21 mouse cellular contexts compared by ENCODE assay signal in the genomic region with DNA sequence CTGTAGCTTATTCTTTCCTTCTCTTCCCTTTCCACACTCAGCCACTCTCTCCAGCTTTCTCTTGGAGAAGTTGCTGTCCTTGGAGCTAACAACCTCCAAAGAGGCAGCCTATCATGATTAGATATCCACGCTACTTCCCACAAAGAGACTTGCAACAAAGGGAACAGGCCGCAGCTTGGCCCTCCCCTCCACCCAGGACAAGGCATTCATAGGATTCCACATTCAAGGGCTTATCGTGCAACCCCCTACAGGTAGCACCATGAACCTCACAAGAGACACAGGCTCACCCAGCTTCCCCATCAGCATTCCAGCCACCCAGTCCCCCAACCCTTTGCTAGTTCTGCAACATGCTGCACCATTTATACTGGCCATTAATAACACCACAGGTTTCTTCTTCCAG. TPM values are rescaled to one million over a fixed set of nuclear protein-coding genes. Genes with fewer than 3 reads are reported as not detected.
"Had no signal": no experiment of that assay in that cellular context is flagged by ENCODE, and none has a peak within 500 bp of the region (broad histone marks: within the 10 kb centered on the region; RNA-seq: fewer than 3 reads in every experiment).

No protein-coding gene starts in this region.

- H3K27ac ChIP-seq: kidney, postnatal 0 days; layer of hippocampus, adult 2 months; limb, embryonic 10.5 days; midbrain, embryonic 10.5 days; neural tube, embryonic 12.5 days had no signal

- DNase-seq: kidney, postnatal 36 days; lung, embryonic 14.5 days; lung, postnatal 10 days; lung, postnatal 4 days; midbrain, embryonic 14.5 days; retina, postnatal 1 day; right cerebral cortex, postnatal 4 days; spleen, adult 18-20 months had no signal

- H3K27me3 ChIP-seq: neural tube, embryonic 12.5 days had no signal

- H3K9me3 ChIP-seq: limb, embryonic 10.5 days; midbrain, embryonic 10.5 days; neural tube, embryonic 12.5 days had no signal

- H3K9ac ChIP-seq: lung, embryonic 14.5 days; neural tube, embryonic 12.5 days had no signal

- H3K4me1 ChIP-seq: limb, embryonic 10.5 days; midbrain, embryonic 10.5 days; neural tube, embryonic 12.5 days had no signal

- H3K4me3 ChIP-seq: layer of hippocampus, adult 2 months; limb, embryonic 10.5 days; midbrain, embryonic 10.5 days; myocyte; neural tube, embryonic 12.5 days had no signal

- H3K4me2 ChIP-seq: liver, embryonic 11.5 days; lung, embryonic 14.5 days; neural tube, embryonic 12.5 days had no signal

RNA-seq across cellular contexts. Expression of gene Thap8, which starts 13.1 kb away (rescaled TPM):
- polyA plus RNA-seq: liver, embryonic 11.5 days had no signal

RNA-seq across cellular contexts. Expression of gene Ovol3, which starts 31.3 kb away (rescaled TPM):
- total RNA-seq: layer of hippocampus, adult 2 months; layer of hippocampus, postnatal 14 days; left cerebral cortex, adult 18-20 months; left cerebral cortex, postnatal 10 days; megakaryocyte, adult 5-6 weeks had no signal
- polyA plus RNA-seq: kidney, postnatal 0 days; limb, embryonic 10.5 days; liver, embryonic 11.5 days; liver, embryonic 16.5 days; midbrain, embryonic 10.5 days; midbrain, embryonic 14.5 days; myocyte; neural tube, embryonic 12.5 days; stomach, embryonic 14.5 days had no signal
